Mouse (Mus musculus) stomach, postnatal 0 days (tissue): ENCODE measurements around the gene Itfg2.

ENCODE experiments used
- CTCF ChIP-seq: IDR thresholded peaks from 2 replicates; pipeline ENCODE4 v1.5.1; 2016; ENCODE audit warnings: antibody characterized with exemption, low read depth, mild to moderate bottlenecking, moderate library complexity
- EP300 ChIP-seq: optimal IDR thresholded peaks from 2 replicates; pipeline ENCODE3; 2016; ENCODE audit warnings: antibody characterized with exemption

- TF ChIP-seq CTCF (no peak), EP300 (no peak)
These were observed 40.3 kb upstream of the Itfg2 start for GRCm38 (mm10) chr6:128464996-128465395.
